Mouse (Mus musculus) T-helper 2 cell (primary cell): Measurements from ENCODE around the gene H2-DMb2.
"Not testable (repeated sequence)": the region's sequence is repeated elsewhere in the genome, so short reads cannot be mapped to it uniquely, and the experiment has no call there.

Experiments
- in situ Hi-C: fragments of 300-600 bp; cut with MboI, MseI; formaldehyde crosslinking; loops from one replicate; pipeline ENCODE4 v1.15.1; 2025; ENCODE audit warnings: high pct_unique_total_duplicates

Gene H2-DMb2

DNA sequence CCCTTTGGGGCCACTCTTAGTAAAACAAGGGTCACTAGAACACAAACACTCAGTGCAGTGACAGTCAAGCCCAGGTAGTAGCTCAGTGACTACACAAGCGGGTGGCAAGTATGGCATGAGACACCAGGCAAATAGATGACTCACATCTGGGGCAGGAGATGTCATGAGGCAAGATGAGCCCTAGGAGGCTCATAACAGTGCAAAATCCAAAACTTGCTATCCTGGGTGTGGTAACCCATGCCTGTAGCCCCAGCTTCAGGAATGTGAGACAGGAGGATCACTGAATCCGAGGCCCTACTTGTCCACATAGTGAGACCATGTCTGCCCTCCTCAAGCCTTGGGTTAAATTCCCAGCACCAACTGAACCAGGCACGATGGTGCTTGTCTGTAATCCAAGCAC, 8.7 kb upstream of the H2-DMb2 start:
- in situ Hi-C loops, result loop anchor here (5.0 kb wide), 1 partner anchor 33 kb away; no protein-coding TSS in a partner anchor

DNA sequence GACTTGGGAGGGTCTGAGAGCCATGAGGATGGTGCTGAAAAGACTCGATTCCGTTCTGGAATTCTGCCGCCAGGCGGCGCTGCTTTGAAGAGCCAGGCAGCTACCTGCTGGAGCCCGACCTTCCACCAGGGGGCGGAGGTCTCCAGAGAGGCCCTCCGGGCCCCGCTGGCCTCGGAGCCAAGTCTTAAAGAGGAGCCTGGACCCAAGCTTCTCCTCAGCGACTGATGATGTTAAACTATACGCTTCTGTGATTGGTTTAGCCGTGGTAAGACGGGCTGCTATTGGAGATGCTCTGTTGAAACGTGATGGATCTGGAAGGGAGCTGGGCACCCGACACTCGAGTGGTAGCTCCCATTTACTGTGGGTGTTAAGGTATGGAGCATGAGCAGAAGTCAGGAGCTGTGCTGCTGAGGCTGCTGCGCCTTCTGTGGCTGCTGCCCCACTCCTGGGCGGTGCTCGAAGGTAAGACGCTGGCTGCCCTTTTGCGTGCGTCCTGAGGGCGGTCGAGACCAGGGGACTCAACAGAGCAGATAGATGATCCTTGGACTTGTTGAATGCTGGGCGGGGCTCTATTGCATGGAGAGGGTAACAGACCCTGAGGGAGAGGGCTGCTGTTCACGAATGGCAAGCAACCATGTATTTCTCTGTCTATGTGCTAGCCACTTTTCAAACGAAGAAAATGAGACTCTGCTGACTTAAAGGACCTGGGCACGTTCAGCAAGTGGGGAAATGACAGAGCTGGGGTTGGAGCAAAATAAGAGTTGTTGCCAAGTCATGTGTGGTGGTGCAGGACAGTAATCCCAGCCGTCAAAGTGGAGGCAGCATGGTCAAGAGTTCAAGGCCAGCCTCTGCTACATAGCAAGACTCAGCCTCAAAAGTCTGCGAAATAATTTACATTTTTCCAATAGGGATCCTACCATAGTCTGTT, 7.5 kb upstream of the H2-DMb2 start:
- in situ Hi-C loops, result no loop called here

DNA sequence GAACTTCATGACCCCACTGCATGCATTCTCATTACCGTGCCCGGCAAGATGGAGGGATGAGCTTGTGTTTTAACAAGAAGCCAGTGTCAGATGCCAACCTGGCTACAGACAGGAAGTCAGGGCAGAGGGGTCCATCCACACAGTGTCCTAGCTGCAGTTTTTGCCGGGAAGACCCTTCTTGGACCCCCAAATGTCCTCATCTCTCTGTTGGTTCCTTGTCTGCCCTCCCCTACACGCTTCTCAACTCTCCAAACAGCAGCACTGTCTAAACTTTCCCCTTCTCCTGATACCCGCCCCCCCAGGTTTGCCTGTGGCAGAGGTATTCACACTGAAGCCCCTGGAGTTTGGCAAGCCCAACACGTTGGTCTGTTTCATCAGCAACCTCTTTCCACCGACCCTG, 5.5 kb upstream of the H2-DMb2 start:
- in situ Hi-C loops, result no loop called here

DNA sequence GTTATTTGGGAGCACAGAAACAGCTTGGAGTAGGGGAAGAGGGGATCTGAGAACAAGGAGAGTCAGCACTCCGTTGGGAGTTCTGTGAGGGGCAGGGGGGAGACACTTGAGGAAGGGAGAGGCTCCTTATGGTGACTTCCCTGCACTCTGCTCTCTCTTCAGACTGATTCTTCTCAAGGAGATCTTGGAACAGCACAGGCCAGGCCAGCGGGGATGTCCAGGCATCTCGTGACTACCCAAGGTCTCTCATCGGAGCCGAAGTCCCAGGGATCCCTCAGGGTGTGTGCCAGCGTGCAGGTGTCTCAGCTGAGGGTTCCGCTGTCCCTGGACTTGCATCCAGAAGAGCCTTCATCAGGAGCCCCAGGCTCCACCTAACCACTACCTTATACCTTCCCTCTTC, 4.5 kb upstream of the H2-DMb2 start:
- in situ Hi-C loops, result no loop called here

DNA sequence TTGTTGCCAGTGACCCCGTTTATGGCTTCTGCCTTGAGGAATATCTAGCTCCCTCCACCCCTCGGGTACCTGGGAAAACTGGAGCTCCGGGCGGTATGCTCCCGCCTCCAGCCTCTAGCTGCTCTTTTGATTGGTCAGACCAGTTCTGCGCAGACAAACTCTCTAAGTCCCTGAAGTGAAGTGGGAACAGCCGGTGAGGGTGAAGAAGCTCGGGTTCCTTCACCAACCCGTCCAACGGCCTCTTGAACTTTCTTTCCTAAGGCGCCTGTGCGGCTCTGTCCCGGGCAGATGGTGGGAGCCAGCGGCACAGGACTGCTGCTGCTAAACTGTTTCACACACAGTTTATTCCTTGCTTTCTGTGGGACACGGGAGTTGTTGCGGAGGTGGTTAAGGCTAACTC, 3.7 kb upstream of the H2-DMb2 start:
- in situ Hi-C loops, result no loop called here

DNA sequence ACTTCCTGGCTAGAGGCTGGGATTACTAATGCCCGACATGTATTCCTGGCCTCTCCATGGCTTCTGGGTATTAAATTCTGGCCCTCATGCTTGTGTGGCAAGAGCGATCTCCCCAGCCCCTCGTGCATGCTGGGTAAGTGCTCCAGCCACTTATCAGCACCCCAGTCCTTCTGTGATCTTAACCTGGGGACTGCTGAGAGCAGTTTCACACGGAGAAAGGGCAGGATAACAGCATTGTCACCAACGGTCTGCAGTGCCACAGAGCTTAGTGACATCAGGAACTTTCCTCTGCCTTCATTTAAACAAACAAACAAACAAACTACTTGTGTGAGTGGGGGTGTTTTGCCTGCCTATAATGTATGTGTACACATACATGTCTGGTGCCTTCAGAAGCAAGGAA, 2.9 kb upstream of the H2-DMb2 start:
- in situ Hi-C loops, result no loop called here

DNA sequence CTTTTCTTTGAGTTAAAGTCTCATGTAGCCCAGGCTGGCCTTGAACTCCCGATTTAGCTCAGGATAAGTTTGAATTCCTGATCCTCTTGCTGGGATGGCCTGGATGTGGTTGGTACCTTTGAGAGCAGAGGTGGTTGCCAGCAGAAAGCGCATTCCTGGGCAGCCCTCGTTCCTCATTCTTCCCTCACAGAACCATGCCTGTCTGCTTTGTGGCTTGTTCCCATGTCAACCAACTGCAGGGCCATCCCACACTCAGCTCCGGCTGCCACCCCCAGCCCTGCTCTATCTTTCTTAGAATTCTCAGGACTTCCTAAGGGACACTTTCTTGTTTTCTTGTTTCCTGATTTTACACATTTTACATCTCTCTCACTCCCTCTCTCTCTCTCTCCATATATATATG, 1.7 kb upstream of the H2-DMb2 start:
- in situ Hi-C loops, result no loop called here

DNA sequence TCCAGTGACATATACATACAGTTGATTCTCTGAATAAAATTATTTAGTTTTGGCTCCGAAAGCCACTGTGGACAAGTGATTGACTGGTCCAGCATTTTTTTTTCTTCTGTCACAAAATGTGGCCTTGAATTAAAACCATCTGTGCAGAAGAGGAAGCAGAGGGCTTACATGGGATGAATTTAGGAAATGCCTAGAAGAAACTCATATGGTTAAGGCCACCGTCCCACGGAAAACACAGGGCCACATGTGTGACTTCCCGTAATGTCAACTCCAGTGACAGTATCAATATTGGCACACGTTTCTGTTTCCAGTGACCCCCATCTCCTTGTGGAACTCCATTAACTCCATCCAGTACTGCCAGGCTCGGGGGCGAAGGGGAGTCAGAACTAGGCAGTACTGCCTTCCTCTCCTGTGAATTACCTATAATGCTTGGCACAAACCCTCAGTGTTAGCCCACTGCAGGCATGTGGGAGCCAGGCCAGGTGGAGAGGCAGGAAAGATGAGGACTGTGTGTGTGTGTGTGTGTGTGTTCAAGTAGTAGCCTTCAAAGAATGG, 574 bp upstream of the H2-DMb2 start:
- in situ Hi-C loops, result no loop called here

DNA sequence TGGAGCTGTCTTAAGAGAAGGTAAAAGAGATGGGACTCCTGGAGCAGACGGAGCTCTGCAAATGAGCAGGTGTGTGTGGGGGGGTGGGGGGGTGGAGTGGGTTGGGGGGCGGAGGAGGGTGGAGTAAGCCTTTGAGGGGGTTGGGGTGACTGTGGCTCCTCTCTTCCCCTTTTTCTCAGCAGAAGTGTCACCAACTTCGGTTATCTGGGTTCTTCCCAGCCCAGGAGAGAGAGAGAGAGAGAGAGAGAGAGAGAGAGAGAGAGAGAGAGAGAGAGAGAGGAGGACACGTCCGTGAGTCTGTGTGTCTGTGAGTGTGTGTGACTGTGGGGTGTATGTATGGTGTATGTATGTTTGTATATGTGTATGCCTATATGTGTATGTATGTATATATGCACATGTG, 354 bp downstream of the H2-DMb2 start:
- in situ Hi-C loops, result no loop called here

DNA sequence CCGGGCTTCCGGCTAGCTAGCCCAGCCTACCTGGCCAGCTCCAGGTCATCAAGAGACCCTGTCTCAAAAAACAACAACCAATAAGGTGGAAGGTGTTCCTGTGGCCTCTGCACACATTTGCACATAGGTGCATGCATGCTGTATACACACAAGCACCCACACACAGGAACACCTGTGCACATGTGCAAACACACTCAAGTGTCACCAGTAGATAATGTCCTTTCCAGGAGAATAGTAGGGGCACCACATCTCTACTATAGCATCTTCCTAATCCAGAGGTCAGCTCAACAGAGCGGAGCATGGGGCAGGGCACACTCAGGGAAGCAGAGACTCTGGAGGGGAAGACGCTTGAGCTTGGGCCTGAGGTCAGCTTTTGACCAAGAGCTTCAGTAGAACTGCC, 1.1 kb downstream of the H2-DMb2 start:
- in situ Hi-C loops, result not testable (repeated sequence)

DNA sequence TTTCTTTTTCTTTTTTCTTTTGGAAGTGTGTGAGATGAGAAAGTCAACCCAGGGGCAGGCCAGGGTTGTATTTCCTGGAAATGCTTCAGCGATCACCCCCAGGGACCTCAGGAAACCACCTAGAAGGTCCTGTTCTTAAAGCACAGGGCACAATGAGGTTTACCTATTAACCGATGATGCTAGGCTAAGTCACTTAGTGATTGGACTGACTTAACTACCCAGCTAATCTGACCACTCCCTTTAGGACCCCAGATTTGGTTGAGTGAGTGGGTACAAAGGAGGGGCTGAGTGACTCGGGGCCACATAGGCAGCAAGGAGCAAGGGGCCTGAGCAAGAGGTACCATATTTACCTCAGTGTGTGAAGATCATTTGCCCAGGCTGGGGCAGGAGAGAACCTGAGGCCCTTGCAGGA, 1.9 kb downstream of the H2-DMb2 start:
- in situ Hi-C loops, result no loop called here

DNA sequence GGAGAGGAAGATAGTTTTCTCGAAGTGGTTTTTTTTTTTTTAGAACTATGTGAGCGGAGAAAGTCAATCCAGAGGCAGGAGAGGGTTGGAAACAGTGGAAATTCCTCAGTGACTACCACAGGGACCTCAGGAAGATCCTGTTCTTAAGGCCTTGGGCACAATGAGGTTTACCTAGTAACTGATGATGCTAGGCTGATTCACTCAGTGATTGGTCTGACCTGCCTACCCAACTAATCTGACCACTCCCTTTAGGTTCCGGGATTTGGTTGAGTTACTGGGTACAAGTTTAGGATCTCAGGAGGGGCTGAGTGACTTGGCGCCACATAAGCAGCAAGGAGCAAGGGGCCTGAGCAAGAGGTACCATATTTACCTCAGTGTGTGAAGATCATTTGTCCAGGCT, 9.8 kb downstream of the H2-DMb2 start, which contains the start of gene H2-DMb1:
TSS of gene H2-DMb1 (plus strand) at position 150 of the 400 bp plus-strand sequence.
- in situ Hi-C loops, result no loop called here

DNA sequence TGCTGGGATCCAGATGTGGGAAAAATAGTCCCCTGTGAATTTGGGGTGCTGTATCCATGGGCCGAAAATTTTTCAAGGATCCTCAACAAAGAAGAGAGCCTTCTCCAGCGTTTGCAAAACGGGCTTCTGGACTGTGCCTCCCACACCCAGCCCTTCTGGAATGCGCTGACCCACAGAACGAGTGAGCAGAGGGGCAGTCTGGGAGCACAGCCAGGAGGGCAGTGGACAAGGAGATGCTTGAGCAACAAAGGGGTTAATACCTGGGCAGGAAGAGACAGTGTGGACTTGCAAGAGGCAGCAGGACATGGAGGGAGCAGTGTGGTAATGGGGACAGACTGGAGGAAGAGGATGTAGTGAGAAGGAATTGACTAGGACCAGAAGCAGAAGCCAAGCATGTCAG, 12.4 kb downstream of the H2-DMb2 start:
- in situ Hi-C loops, result no loop called here

DNA sequence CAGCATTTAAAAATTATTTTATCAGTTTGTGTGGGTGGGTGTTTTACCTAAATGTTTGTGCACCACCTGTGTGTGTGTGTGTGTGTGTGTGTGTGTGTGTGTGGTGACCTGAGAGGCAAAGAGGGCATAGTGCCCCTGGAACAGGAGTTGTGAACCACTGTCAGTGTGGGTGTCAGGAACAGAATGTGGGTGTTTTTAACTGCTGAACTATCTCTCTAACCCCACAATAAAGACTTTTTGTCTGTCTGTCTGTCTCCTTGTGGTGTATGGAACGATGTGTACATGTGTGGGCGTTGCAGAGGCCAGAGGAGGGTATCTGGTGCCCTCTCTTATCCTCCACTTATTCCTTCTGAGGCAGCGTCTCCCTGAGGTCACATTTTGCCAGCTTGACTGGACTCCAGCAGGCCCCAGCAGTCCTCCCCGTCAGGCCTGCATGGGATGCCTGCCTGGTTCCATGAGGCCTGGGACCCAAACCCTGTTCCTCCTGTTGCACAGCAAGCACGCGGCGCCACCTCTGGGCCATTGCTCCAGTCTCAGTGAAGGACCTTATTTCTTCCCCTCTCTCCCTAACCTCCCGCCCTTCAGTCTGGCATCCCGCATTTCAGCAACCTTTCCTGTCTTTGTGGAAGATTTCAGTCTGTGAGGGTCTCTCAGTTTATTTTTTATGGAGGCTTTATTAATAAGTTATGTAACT, 21.2 kb downstream of the H2-DMb2 start:
- in situ Hi-C loops, result loop anchor here (5.0 kb wide), 1 partner anchor 72 kb away; the partner anchor contains the start of gene H2-Oa

DNA sequence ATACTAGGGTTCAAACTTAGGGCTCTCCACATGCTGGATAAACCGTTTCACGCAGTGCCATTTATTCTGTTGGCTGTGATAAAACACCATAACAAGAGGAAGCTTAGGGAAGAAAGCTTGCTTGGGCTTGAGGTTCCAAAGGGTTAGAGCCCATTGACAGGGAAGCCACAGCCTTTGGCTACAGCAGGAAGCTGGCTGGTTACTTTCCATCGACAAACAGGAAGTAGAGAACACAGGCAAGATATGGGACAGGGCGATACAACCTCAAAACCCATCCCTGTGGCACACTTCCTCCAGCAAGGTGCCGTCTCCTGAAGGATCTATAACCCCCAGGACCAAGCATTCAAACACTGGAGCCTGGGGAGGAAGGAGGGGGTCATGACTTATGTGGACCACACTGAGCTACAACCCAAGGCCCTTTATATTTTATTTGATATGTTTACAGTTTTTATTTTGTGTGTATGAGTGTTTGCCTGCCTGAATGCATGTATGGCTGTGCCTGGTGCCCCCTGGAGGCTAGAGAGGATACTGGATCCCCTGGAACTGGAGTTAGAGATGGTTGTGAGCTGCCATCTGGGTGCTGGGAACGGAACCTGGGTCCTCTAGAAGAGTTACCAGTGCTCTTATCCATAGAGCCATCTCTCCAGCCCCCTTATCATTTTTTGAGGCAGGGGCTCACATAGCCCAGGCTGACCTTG, 22.1 kb downstream of the H2-DMb2 start:
- in situ Hi-C loops, result loop anchor here (5.0 kb wide), 1 partner anchor 33 kb away; no protein-coding TSS in a partner anchor

DNA sequence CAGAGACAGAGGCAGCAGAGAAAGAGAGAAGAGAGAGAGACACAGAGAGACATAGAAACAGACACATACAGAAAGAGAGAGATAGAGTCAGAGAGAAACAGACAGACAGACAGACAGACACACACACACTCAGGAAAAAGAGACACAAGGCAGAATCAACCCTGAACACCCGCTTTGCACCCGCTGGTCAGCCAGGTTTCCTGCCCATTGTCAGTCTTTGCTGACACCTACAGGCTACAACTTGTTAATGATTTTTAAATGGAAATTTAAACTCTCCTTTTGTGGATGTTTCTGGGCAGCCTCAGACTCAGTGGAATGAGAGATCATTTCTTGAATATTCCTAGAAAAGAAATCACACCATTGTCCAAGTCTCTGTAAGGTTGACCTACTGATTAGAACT, 26.2 kb downstream of the H2-DMb2 start:
- in situ Hi-C loops, result loop anchor here (5.0 kb wide), 1 partner anchor 37 kb away; no protein-coding TSS in a partner anchor

DNA sequence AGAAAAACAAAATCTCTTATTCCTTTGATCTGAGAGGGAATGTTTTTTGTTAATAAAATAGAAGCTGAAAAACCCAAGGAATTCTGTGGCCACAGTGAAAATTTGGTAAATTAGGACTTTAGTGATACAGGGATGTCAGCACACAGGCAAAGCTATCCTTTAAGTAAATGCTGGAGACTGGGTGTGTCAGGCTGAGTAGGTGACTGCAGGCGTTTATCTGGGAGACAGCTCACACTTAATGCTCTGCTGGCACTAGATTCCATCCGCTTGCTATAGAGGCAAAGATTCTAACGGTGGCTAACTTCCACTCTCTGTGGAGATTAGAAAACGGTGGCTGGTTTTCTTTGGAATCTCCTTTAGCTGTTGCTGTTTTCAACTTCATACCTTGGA, 27.4 kb downstream of the H2-DMb2 start:
- in situ Hi-C loops, result loop anchor here (5.0 kb wide), 1 partner anchor 47 kb away; no protein-coding TSS in a partner anchor

DNA sequence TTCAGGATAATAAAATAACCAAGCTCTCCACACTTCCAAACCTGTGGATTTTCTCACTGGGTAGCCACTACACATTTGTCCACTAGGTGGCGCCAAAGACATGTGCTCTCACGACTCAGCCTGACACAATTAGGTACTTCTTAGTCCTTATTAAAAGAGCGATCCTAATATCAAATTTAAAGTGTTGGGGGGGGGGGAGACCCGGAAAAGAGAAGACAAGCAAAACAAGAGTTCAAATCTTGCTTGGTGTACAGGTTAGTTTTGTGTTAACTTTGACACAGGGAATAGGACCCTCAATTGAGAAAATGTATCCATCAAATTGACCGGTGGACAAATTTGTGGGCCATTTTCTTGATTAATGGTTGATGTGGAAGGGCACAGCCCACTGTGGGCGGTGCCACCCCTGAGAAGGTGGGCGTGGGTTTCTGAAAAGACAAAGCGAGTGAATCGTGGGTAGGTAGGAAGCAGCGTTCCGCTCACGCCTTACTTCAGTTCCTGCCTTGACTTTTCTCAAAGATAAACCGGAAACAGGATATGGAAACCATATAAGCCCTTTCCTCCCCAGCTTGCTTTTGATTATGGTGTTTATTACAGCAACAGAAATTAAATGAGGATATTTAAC, 27.9 kb downstream of the H2-DMb2 start:
- in situ Hi-C loops, result loop anchor here (5.0 kb wide), 1 partner anchor 46 kb away; no protein-coding TSS in a partner anchor

DNA sequence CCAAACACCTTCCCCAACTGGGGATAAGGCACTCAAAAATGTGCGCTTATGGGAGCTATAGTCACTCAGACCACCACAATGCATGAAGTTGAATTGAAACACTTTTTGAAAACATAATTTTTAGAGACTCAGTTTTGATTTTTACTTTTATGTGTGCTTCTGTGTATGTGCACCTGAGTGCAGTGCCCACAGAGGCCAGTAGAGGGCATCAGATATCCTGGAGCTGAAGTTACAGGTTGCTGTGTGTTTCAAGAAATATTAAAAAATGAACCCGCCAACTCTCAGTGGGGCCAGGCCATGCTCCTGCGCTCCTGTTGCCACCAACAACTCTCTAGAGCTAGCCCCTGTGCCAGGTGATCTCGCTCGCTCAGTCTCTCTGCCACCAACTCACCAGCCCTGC, 29.4 kb downstream of the H2-DMb2 start:
- in situ Hi-C loops, result loop anchor here (5.0 kb wide), 1 partner anchor 45 kb away; no protein-coding TSS in a partner anchor

DNA sequence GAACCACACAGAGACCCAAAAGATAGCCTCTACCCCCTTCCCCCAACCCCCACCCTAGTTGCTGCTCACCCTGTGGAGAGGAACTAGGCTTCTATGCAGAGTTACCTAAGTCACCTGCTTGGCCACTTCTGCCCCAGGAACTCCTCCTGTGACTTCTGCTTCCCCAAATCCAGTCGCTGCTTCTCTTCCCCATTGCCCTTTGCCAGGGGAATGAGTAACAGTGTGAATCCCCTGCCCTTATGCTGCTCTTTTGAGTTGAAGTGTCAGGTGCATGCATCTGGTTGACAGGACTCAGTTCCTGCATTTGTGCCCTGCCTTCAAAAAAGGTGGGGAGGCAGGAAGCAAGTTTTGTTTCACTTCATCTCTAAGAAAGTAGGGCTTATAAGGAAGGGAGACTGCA, 31.0 kb downstream of the H2-DMb2 start:
- in situ Hi-C loops, result loop anchor here (5.0 kb wide), 1 partner anchor 43 kb away; no protein-coding TSS in a partner anchor

DNA sequence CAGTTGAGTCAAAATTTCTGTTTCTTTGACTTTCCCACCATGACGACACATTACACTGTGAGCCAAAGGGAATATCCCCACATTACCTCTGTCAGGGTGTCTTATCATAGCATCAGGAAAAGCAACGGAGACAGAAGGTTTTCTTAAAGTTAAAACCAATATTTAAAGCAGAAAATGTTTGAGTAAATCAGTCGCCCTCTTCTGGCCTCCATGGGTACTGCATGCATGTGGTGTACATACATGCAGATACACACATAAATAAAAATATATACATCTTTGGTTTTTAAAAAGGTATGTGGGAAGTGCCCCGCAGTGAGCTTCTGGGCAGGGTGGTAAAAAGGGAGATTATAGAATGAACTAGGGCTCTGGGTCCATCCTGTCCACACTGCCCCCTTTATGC, 34.1 kb downstream of the H2-DMb2 start:
- in situ Hi-C loops, result no loop called here
